Mouse (Mus musculus) myocyte (in vitro differentiated cells): ENCODE measurements at regions not wholly inside any gene's neighbourhood (a gene's known extent, or its start where the extent isn't known, plus 50 kb on each side); places are given as distances from the start of the nearest gene placed in this dataset.

Experiments
- CEBPB ChIP-seq: IDR thresholded peaks from 2 replicates; pipeline ENCODE4 v1.6.1; 2011; ENCODE audit warnings: mild to moderate bottlenecking, moderate library complexity; ENCODE audit not compliant: poor library complexity, insufficient read depth, severe bottlenecking
- MYOG ChIP-seq, 3 experiments: IDR thresholded peaks; one replicate each; pipeline ENCODE4 v1.6.1; 2011; ENCODE audit warnings: control low read depth in 2 of 3, low read depth in 2 of 3, mild to moderate bottlenecking in 2 of 3; ENCODE audit not compliant: insufficient read length in 2 of 3, control insufficient read depth in 1 of 3, insufficient read depth in 1 of 3
- POLR2A ChIP-seq: IDR thresholded peaks from one replicate; pipeline ENCODE4 v1.6.1; 2011; ENCODE audit warnings: low read depth, mild to moderate bottlenecking, control low read depth, moderate library complexity; ENCODE audit not compliant: insufficient read length
- SRF ChIP-seq: IDR thresholded peaks from one replicate; pipeline ENCODE4 v1.6.1; 2011; ENCODE audit warnings: low read depth; ENCODE audit not compliant: control insufficient read depth, insufficient read length
- TCF12 ChIP-seq: IDR thresholded peaks from one replicate; pipeline ENCODE4 v1.6.1; 2011; ENCODE audit warnings: mild to moderate bottlenecking, control low read depth; ENCODE audit not compliant: poor library complexity, insufficient read depth, severe bottlenecking
- TCF3 ChIP-seq: IDR thresholded peaks from one replicate; pipeline ENCODE4 v1.6.1; 2011; ENCODE audit warnings: low read depth, control low read depth; ENCODE audit not compliant: insufficient read length
- USF1 ChIP-seq: IDR thresholded peaks from one replicate; pipeline ENCODE4 v1.6.1; 2011; ENCODE audit warnings: low read depth, mild to moderate bottlenecking, control low read depth, moderate library complexity

DNA sequence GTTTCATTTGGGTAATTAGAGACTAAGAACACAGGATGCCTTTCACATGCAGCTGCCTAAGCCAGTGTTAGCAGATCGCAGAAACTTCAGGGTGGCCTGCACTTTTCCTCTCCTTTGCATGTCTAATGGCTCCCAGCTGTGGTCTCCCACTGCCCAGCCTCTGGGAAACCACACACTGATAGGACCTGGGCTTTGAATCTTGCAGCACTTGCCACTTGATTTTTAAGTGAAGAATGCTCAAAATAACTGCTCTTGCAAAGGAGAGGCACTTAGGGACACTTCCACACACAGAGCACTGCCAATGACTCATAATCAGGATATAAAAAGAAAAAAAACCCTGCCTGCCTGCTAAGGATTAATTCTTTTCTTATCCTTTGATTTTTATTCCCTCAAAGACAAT lies 159.9 kb upstream of the Foxa2 start:
- TF ChIP-seq SRF (no peak), POLR2A (no peak), MYOG (IDR thresholded peaks at IDR 0.05; ENCODE audit: control insufficient read depth in 1 of 3, insufficient read depth in 1 of 3, insufficient read length in 2 of 3, low read depth in 2 of 3) (no peak), USF1 (no peak), TCF12 (no peak), TCF3 (no peak), CEBPB (no peak)
